Mouse (Mus musculus) layer of hippocampus, adult 2 months (tissue): ENCODE measurements at regions not wholly inside any gene's neighbourhood (a gene's known extent, or its start where the extent isn't known, plus 50 kb on each side); places are given as distances from the start of the nearest gene placed in this dataset.

ENCODE experiments used
- DNase-seq, 2 experiments: peaks; one replicate each; pipeline ENCODE4 v3.0.0; 2022; ENCODE audit warnings: low spot score in 2 of 2
- H3K27ac ChIP-seq: fragments of 200-600 bp; 2 replicates; pipeline ENCODE4 v1.8.1; 2022
- H3K4me3 ChIP-seq: fragments of 200-600 bp; 2 replicates; pipeline ENCODE4 v1.8.1; 2022; ENCODE audit warnings: mild to moderate bottlenecking
- CTCF ChIP-seq: fragments of 200-600 bp; conservative IDR thresholded peaks from 2 replicates; pipeline ENCODE4 v1.8.1; 2022; ENCODE audit warnings: antibody characterized with exemption, mild to moderate bottlenecking, moderate library complexity

GRCm38 (mm10) chr12:64736008-64736663 is 181.6 kb upstream of the Gm527 start:
- TF ChIP-seq CTCF: no peak
- Histone ChIP-seq H3K27ac (no peak overlapping the region), H3K4me3 (no peak overlapping the region)
- DNase-seq: no peak

GRCm38 (mm10) chr12:64703419-64703818 is 214.3 kb upstream of the Gm527 start:
- no peak for DNase-seq
- H3K27ac ChIP-seq: no peak overlapping the region
- no peak overlapping the region for H3K4me3 ChIP-seq
- TF ChIP-seq CTCF: no peak

GRCm38 (mm10) chr12:64701066-64701465 is 216.6 kb upstream of the Gm527 start:
- no peak overlapping the region for H3K27ac ChIP-seq
- TF ChIP-seq CTCF: no peak
- H3K4me3 ChIP-seq: no peak overlapping the region
- no peak for DNase-seq

GRCm38 (mm10) chr12:64695343-64695742 is 220.9 kb upstream of the Fscb start:
- Histone ChIP-seq H3K27ac (no peak overlapping the region), H3K4me3 (no peak overlapping the region)
- no peak for TF ChIP-seq CTCF
- DNase-seq: no peak

GRCm38 (mm10) chr12:64692196-64693169 is 218.0 kb upstream of the Fscb start:
- no peak for TF ChIP-seq CTCF
- no peak overlapping the region for H3K27ac ChIP-seq
- no peak for DNase-seq
- H3K4me3 ChIP-seq: no peak overlapping the region

- no peak for DNase-seq
These were observed 215.2 kb upstream of the Fscb start for GRCm38 (mm10) chr12:64689642-64690041.

GRCm38 (mm10) chr12:64688618-64689017 is 214.1 kb upstream of the Fscb start:
- no peak for DNase-seq
- no peak overlapping the region for H3K4me3 ChIP-seq
- TF ChIP-seq CTCF: no peak
- no peak overlapping the region for H3K27ac ChIP-seq

More at GRCm38 (mm10) chr12:64689642-64690041, 215.2 kb upstream of the Fscb start:
- Histone ChIP-seq H3K4me3 (no peak overlapping the region), H3K27ac (no peak overlapping the region)
- TF ChIP-seq CTCF: no peak

- DNase-seq: peak; percentile 14 to 20
- Histone ChIP-seq H3K4me3 (no peak overlapping the region), H3K27ac (no peak overlapping the region)
- TF ChIP-seq CTCF: peak; percentile 74
These were observed 166.4 kb upstream of the Fscb start for GRCm38 (mm10) chr12:64640864-64641416.

- H3K27ac ChIP-seq: no peak overlapping the region
- no peak for TF ChIP-seq CTCF
- DNase-seq: no peak
- no peak overlapping the region for H3K4me3 ChIP-seq
These were observed 140.4 kb upstream of the Fscb start for GRCm38 (mm10) chr12:64614877-64615276.
